Mouse (Mus musculus): ENCODE data around the gene Flrt2. TPM values are rescaled to one million over a fixed set of nuclear protein-coding genes. Genes with fewer than 3 reads are reported as not detected.

Gene Flrt2
- total RNA-seq, 2 experiments from 2014 or later, result 35.5 to 41.6 TPM

GRCm38 (mm10) chr12:95723265-95723664 is 31.2 kb downstream of the Flrt2 start:
- DNase-seq (ENCODE audit: extremely low spot score in 1 of 2, low spot score in 1 of 2), result no peak

GRCm38 (mm10) chr12:95734075-95734474 is 42.0 kb downstream of the Flrt2 start:
- no peak for DNase-seq (ENCODE audit: extremely low spot score in 1 of 2, low spot score in 1 of 2)

GRCm38 (mm10) chr12:95737571-95737970 is 45.5 kb downstream of the Flrt2 start:
- no peak for DNase-seq (ENCODE audit: extremely low spot score in 1 of 2, low spot score in 1 of 2)

- DNase-seq (ENCODE audit: extremely low spot score in 1 of 2, low spot score in 1 of 2), result no peak
Measured at GRCm38 (mm10) chr12:95738031-95738430, 46.0 kb downstream of the Flrt2 start.

- DNase-seq (ENCODE audit: extremely low spot score in 1 of 2, low spot score in 1 of 2), result no peak
Measured at GRCm38 (mm10) chr12:95738491-95739135, 46.6 kb downstream of the Flrt2 start.

- no peak for DNase-seq (ENCODE audit: extremely low spot score in 1 of 2, low spot score in 1 of 2)
Measured at GRCm38 (mm10) chr12:95739739-95740138, 47.7 kb downstream of the Flrt2 start.

GRCm38 (mm10) chr12:95741296-95741695 is 49.3 kb downstream of the Flrt2 start:
- DNase-seq (ENCODE audit: extremely low spot score in 1 of 2, low spot score in 1 of 2), result no peak

GRCm38 (mm10) chr12:95744307-95744706 is 52.3 kb downstream of the Flrt2 start:
- no peak for DNase-seq (ENCODE audit: extremely low spot score in 1 of 2, low spot score in 1 of 2)

GRCm38 (mm10) chr12:95746856-95747579 is 55.0 kb downstream of the Flrt2 start:
- no peak for DNase-seq (ENCODE audit: extremely low spot score in 1 of 2, low spot score in 1 of 2)

GRCm38 (mm10) chr12:95748760-95749159 is 56.7 kb downstream of the Flrt2 start:
- no peak for DNase-seq (ENCODE audit: extremely low spot score in 1 of 2, low spot score in 1 of 2)

- no peak for DNase-seq (ENCODE audit: extremely low spot score in 1 of 2, low spot score in 1 of 2)
Measured at GRCm38 (mm10) chr12:95749248-95749647, 57.2 kb downstream of the Flrt2 start.

GRCm38 (mm10) chr12:95759212-95759746 is 67.3 kb downstream of the Flrt2 start:
- no peak for DNase-seq (ENCODE audit: extremely low spot score in 1 of 2, low spot score in 1 of 2)

- DNase-seq (ENCODE audit: extremely low spot score in 1 of 2, low spot score in 1 of 2), result no peak
Measured at GRCm38 (mm10) chr12:95765255-95765654, 73.2 kb downstream of the Flrt2 start.

- DNase-seq (ENCODE audit: extremely low spot score in 1 of 2, low spot score in 1 of 2), result no peak
Measured at GRCm38 (mm10) chr12:95769041-95769440, 77.0 kb downstream of the Flrt2 start.

GRCm38 (mm10) chr12:95770251-95770650 is 78.2 kb downstream of the Flrt2 start:
- no peak for DNase-seq (ENCODE audit: extremely low spot score in 1 of 2, low spot score in 1 of 2)

- DNase-seq (ENCODE audit: extremely low spot score in 1 of 2, low spot score in 1 of 2), result no peak
Measured at GRCm38 (mm10) chr12:95790146-95790545, 98.1 kb downstream of the Flrt2 start.

GRCm38 (mm10) chr12:95816660-95817059 is 124.6 kb downstream of the Flrt2 start:
- DNase-seq (ENCODE audit: extremely low spot score in 1 of 2, low spot score in 1 of 2), result no peak

All from layer of hippocampus, postnatal 25 days (tissue).